Mouse (Mus musculus) hematopoietic stem cell, adult 5-6 weeks (primary cell): ENCODE measurements at regions not wholly inside any gene's neighbourhood (a gene's known extent, or its start where the extent isn't known, plus 50 kb on each side); places are given as distances from the start of the nearest gene placed in this dataset.
"Not testable (repeated sequence)": the region's sequence is repeated elsewhere in the genome, so short reads cannot be mapped to it uniquely, and the experiment has no call there.

Source experiments
- ATAC-seq, 2 experiments: fragments of 125-278 bp in 1 of 2; replicated peaks in 1 of 2; 2 replicates each; pipeline ENCODE4 v1.8.0; 2016 to 2017; ENCODE audit warnings: inconsistent platforms in 2 of 2, mild to moderate bottlenecking in 2 of 2, moderate number of reproducible peaks in 2 of 2, low read depth in 1 of 2, moderate TSS enrichment in 1 of 2; ENCODE audit not compliant: low FRiP score in 2 of 2, poor library complexity in 2 of 2, severe bottlenecking in 2 of 2, insufficient read depth in 1 of 2, low TSS enrichment in 1 of 2

DNA sequence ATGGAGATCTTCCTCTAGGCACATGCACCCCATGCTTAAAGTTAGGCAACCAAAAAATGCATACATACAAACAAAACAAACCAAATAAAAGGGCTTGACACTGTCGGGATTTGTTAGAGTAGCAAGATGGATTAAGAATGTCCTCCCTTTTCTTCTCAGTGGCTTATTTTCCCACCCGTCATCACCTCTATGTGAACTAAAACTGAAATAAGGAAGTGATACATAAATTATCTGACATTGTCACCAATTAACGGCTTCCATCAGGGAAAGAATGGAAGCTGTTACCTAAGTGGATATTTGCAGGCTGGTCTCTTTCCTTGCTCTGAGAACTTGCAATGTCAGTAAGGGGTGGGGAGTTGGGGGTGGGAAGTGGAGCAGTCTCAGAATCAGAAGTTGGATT is 541.5 kb downstream of the Diaph3 start:
- ATAC-seq = peak; percentile 53 to 80

DNA sequence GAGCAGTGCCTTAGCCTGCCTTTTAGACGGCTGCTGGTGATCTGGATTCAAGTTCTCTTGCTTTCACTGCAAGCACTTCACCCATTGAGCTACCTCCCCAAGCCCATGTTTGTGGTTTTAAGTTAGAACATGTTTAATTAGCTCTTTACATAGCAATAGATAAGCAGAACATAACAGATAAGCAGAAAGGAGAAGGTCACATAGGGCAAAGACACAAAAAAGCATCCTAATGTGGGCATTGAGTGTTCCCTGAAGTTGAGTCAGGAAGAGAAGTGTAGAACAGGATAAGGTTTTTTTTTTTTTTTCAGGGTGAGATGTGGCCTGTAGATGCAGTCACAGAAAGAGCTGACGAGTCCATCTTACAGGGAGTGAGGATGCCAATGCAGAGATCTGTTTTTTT is 552.5 kb downstream of the Diaph3 start:
- ATAC-seq = no peak

DNA sequence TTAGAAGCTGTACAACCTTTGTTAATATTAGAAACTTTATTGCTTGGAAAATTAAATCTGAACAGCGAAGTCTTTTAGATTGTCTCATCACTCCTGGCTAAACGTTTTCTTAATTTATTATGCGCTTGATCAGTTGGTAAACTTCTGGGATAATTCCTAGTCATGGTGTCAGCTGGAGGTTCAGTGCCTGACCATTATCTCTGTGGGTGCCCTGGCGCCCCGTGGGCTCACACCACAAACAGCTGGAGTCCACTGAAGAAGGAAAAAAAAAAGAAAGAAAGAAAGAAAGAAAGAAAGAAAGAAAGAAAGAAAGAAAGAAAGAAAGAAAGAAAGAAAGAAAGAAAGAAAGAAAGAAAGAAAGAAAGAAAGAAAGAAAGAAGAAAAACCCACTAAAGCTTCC is 555.1 kb downstream of the Diaph3 start:
- not testable (repeated sequence) for ATAC-seq

DNA sequence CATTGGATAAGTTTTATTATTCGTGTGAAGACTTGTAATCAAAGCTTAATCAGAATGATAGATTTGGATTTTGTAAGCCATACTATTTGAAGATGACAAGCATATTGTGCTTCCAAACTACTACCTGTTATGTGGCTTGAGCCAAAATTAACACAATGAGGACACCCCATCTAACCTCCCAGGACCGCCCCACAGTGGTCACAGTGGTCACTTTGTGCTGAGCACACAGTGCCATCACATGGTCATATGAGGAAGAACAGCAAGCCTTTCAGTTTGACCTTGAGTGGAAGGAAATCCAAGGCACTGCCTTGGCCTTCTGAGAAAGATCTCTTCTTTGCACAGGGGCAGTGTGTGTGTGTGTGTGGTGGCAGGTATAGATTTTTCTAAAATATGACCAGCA is 578.3 kb downstream of the Diaph3 start:
- peak; percentile 62 to 87 for ATAC-seq

DNA sequence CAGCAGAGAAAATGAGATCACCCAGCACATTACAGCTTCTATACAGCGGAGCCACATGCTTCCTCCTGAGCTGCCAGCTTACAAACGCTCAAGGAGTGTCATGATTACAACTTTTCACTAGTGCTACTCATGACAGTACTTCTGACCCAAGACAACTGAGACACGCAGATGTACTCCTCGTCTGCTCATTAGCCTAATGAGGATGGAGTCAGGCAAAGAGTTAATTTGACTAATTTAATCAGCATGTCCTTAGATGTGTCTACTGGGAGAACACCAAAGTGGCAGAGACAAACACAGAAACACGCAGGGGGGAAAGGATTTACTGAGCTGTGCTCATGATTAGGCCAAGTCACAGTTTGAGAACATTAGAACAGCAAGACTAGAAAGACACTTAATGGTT is 603.0 kb downstream of the Diaph3 start:
- no peak for ATAC-seq

DNA sequence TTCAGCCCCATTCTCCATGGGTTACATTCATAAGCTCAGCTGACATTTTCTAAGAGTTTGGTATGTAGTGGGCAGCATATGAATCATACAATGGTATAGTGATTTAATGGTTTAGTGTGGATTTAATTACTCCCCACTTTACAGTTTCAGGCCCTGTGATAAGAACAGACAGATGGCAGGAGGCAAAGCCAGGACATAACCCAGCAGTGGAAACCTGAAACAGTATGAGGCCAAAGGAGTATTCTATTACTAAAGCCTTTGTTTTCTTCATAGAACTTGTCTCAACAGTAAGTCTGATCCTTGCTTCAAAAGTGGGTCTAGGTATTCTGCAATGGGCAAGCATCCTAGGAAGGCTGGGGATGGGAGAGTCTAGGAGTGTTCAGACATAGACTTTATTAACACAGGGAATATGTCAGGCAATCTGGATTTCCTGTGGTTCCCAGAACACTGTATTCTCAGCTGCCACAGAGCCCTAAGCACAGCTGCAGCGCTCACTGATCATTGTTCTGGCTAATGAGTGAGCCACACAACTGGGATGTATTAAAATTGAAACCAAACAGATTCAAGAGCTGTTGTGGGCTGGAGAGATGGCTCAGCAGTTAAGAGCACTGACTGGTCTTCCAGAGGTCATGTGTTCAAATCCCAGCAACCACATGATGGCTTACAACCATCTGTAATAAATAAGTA is 604.6 kb downstream of the Diaph3 start:
- ATAC-seq = no peak

DNA sequence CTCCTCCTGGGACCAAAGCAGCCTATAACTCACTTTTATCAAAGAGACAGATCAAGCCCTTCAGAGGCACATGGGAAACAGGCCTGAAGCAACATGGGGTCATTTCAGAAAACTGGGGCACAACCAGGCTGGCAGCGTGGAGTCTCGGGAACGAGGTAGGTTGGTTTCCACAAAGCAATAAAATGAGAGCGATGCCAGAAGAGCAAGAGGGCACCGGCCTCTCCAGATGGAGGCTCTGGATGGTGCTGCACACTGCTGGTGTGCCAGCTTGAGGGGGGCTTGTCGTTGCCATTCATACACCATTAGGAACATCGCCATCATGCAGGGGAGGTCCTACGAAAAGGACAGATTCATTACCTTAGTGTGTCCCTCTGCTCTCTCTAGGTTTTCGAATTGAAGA is 630.6 kb downstream of the Diaph3 start:
- ATAC-seq = no peak

DNA sequence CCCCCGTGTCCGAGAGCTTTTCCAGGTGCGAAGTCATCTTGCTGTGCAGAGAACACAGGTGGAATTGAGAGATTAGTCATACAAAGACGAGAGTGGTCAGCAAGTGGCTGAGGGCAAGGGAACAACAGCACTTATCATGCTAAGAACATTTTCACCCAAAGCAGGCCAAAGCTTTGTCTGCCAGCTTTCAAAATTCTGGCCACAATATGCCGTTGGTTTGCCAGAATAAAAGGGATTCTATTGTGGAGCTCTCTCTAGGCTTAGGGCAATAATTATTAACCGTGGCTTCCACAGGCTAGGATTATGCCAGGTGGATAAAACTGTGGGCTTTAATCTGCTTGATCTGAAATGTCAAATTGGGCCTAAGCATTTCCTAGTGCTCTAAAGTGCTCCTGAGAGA is 631.3 kb downstream of the Diaph3 start:
- ATAC-seq = no peak

DNA sequence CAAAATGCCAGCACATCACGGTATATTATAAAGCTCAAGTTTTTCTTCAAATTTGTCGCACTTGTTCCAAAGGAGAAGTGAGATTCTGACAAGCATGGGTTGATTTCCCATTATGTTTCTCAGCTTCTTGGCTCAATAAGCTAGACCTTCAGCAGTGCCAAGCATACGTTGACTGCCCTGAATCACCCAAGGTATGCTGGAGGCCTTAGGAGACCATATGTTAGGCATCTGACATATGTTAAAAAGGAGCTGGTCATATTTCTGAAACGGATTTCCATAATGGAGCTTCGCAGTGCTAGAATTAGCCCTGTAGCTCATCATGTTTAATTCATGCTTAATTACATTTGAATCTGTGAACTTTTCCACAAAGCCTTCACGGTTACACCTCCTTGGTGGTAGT is 634.7 kb downstream of the Diaph3 start:
- no peak for ATAC-seq

DNA sequence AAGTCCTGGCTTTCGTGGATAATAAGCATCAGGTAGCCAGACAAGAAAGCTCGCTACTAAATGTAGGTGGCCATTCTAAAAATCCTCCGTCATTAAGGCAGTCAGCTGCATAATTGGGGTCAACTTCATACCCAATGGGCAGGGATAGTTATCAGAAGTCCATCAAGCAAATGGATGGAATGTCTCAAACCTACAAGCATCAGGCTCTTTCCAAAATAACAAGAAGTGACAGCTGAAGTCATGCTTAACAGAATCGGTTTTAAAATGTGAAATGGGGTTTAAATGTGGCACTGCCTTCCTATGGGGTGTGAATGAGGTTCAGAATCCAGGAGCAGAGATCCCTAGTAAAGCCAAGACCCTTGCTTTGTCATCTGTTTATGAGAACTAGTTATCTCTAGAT is 650.2 kb downstream of the Diaph3 start:
- no peak for ATAC-seq

DNA sequence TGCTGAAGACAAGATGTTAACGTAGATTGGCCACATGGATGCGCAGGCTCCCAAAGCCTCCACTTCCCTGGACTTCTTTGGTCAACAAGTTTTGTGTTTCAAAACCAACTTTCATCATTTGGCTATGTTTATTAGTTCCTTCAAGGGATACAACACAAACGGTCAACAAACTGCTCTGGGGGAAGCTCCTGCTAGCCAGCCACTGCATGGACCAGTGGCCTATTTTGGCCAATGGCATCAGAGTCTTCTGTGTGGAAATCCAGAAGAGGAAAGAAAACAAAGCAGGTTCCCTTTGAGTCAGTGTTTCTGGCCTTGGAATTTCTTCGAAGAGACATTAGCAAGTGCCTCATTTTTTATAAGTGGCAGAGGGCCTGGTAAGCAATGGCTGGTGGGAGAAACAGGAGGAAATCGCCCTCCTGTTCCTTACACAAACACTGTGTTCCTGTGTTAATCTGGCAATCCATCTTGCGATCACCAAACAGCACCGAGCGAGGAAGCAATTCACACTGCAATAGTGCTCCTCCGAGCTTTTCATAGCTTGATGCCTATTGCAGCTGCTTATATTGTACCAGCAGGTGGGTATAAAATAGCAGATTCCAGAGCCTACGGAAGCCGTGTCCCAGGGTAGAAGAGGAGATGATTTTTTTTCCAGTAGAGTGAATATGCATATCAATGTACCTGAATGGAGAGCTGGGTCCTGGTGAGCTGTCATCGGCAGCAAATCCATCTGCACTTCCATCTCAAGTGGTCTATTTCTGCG is 651.0 kb downstream of the Diaph3 start:
- no peak for ATAC-seq

DNA sequence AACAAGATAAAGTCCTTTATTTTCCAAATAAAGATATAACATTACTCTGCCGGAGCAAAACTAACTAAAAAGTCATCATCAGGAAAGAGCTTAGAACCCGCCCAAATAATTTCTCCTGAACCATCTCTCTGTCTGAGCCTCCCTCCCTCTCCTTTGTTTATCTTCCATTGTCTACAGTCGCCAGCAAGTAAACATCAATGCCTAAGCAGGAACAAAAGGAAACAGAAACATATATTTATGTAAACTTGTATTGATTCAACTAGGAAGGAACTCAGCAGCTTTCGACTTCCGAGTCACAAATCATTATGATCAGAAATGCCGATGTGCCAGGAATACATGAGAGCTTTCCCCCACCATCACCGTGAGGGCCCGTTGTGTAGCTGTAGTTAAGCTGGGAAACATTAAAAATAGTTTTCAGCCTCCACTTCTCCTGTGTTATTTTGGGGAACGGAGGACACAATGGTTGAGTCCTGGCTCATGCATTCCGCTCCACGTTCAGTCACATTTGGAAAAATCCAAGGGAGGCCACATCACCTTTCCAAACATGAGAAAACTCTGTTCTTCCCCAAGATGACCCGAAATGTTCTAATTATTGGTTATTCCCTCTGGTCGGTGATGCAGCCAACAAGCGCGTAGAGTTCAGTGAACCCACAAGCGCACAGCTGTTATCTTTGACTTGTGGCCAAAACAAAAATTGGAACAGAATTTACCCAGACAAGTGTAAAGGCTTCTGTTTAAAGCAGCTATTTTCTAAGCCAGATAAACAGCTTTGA is 651.8 kb downstream of the Diaph3 start:
- no peak for ATAC-seq

DNA sequence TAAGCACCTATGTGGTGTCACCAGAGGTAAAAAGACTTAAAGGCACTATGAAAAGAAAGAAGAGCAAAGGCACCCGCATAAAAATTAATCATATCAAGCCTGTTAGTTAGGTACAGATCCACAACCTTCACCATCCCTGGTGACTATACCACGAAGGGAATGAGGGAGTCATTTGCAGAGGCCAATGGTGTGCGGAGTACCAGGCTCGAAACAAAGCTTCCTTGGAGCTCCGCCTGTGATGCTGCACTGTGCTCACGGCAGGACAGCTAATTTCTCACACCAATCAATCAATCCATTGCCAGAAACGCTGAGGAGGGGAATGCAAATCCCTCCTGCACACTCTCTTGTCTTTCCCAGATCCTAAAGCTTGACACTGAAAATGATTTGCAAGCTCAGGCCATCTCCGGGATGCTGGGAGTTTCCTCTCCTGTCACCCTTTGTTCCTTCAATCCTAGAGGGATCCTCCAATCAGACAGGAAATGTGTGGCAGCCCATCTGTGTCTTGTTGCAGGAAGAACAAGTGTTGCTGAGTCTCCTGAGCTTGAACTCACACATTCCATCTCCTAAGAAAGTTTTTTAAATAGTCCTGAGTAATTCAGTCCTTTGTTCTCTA is 653.6 kb downstream of the Diaph3 start:
- no peak for ATAC-seq

DNA sequence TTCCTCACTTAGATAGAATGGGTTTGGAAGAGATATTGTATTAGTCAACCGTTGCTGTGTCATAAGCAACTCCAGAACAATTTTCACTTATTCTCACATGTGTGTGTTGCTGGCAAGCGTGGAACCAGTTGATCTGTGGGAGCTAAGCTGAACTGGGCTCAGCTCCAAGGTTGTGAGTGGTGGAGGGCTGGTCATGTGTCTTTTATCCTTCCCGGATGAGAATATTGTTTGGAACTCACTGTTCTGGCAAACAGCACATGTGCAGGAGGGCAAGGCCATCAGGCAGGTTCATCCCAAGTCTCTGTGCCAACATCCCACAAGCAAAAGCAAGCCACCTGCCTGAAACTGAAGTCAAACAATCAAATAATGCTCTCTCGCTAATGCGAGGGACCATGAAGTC is 656.8 kb downstream of the Diaph3 start:
- no peak for ATAC-seq

DNA sequence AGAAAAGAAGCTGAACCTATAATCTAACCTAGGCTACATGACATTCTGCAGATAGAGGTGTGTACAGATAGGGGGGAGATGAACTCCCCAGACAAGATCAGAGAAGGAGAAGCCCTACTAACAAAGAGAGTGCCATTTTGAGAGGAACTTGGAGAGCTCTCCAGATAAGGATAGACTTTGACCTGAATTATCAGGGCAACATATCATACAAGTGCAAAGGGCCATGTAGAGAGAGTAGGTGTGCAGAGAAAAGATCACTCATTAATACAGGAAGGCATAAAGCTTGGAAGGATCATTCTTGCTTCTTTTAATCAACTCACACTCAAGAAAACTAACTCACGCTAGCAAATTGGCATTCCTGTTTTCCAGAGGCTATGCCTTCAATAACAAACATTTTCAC is 667.4 kb downstream of the Diaph3 start:
- no peak for ATAC-seq

DNA sequence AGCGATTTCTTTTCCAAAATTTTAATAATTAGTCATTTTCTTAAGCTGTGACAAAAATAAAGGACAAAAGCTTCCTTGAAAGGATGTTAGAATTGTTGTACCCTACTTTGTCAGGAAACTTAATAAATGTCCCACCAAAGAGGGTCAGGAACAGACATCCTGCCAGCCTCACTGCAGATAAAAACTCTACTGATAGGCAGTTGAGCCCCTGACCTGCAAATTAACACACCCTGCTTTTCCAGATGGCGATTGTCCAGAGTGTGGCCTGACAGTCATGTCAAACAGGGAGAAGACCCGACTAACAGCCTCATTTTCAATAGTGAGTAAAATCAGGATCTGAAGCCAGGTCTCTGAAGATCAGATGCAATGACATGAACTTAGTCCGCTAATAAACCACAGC is 670.6 kb downstream of the Diaph3 start:
- ATAC-seq = no peak

DNA sequence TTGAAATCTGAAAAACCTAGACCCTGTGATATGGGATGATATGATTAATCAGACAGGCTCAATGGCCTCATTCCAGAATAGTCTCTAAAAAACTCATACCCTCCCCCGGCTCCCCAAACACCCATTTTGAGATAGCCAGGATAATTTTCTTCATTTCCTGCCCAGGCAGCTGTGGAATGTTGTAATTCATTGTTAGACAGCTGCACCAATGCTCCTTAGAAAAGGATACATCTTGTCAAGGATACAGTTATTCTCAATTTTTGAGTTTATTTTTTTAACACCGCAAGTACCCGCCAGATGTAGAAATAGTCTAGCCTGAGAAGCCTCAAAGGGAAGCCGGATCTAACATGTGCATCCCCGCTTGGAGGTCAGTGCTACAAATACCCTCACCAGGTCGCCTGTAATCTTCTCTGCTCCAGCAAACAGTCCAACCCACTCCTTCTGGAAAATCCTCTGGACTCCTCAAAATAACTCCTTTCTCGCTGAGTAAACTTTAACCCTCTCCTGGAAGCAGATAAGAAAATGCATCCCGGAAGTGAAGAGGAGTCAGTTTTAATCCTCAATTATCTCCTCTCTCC is 673.1 kb downstream of the Diaph3 start:
- no peak for ATAC-seq

DNA sequence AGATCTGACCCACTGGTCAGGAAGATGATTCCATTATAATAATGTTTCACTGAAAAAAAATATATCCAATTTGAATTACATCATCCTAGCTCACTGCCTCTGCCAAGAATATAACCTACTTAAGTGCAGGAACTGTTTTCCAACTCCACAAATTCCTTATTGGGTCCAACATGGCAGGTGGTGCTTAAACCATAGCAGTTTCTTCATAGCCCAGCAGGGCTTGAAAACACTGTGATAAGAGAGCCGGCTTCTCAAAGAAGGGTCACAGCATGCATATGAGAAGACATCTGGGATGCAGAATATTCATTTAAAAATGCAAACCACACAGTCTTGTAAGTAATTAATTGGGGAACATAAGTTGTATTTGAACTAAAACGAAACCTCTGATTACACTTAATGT is 677.6 kb downstream of the Diaph3 start:
- ATAC-seq = no peak
